Mouse (Mus musculus) thymus, adult 18-20 months (tissue): ENCODE results near the gene Mtus2.
"Not testable (repeated sequence)": the region's sequence is repeated elsewhere in the genome, so short reads cannot be mapped to it uniquely, and the experiment has no call there.

Experiments
- DNase-seq, 2 experiments: peaks; one replicate each; pipeline ENCODE4 v3.0.0; 2022; ENCODE audit warnings: mixed read lengths in 2 of 2

Mtus2 gene

GRCm38 (mm10) chr5:147956821-147957564, at the start of gene Mtus2:
Mtus2 (plus strand) TSS chr5:147957320.
- peak; percentile 5 to 21 for DNase-seq

DNA sequence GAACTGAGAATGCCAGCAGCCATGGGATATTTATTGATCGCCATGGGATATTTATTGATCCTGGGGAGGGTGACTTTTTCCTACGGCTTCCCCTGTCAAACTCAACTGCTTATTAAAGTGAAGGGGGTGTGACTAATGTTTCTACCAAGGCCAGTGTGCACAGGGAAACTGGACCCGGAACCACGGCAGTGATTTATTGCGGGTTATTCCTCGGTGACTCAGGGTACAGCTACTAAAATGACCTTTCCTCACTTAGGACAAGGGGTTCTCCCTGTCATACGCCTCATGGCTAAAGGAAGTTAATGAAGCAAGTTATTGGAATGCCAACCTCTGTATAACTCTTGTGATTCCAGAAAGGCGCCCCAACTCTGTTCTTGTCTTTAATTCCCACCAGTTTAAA, 49.3 kb upstream of the Mtus2 start:
- DNase-seq: no peak

GRCm38 (mm10) chr5:147910807-147911509, 46.2 kb upstream of the Mtus2 start:
- no peak for DNase-seq

- no peak for DNase-seq
Observed at GRCm38 (mm10) chr5:147911744-147912143, 45.4 kb upstream of the Mtus2 start.

GRCm38 (mm10) chr5:147913241-147913842, 43.8 kb upstream of the Mtus2 start:
- DNase-seq: no peak

DNA sequence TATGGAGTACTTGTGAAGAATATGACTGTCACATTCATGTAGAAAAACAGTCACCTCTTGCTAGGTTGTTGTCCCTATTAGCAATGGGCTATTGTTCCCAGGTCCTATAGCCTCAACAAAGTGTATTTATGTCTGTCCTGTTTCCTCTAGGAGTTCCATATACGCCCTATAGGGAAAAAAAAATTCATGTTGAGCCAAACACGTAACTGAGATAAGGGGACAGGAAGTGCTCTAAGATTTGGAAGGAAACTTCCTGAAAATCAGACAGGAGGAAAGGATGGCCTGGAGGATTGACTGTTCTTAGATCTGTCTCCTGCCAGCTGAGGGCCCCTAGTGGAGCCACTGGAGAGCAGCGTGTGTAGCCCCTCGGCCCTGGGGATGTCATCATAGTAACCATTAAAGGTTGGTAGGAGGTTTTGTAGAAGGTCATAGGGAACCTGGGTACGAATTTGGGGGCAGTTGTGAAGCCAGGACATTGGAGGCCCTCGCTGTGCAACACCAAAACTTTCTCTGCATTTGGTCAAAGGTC, 42.0 kb upstream of the Mtus2 start:
- DNase-seq: no peak

DNA sequence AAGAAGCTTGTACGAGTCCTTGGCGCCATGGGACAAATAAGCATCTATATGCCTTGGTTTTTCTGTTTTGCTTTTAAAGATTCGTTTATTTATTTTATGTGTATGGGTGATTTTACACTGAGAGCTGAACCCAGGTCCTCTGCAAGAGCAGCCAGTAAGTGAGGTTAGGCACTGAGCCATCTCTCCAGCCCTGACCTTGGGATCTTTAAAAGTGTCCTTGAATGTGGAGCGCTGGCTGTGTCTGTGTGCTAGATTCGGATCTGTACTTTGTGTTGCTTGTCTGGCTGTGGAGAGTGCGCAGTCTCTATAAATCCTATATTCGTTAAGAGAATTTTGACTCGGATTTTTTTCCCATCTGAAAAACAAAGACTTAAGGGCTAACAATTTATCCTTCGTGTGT, 40.9 kb upstream of the Mtus2 start:
- no peak for DNase-seq

- DNase-seq: no peak
Observed at GRCm38 (mm10) chr5:147918044-147918846, 38.9 kb upstream of the Mtus2 start.

- DNase-seq: no peak
Observed at GRCm38 (mm10) chr5:147924621-147925020, 32.5 kb upstream of the Mtus2 start.

DNA sequence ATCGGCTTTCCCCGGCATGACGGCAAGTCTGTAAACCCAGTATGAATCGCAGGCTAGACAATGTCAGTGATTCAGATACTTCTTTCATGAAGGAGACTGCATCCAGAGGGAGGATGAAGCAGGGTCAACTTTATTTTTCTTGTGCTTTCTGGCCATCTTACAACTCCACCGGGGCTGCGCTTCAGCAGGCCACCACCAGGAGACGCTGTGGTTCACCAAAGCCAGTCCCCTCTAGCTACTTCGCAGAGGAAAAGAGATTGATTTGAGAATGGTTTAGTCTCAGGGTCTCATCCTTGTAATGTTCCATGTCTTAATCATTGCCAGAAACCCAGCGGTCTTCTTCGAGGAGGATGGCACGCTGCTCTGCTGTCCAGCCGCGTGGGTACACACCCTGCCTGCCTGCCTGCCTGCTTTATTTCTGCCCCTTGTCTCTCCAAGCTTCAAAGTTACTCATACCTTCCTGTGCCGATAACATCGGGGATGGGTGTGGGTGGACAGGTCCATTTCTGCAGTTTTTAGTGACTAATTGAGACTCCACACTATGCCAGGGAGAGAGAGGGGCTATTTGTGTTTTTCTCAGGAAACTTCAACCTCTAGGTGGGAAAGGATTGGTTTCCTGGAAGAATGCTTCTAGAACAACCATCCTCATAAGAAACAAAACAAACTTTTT, 31.1 kb upstream of the Mtus2 start:
- no peak for DNase-seq

- DNase-seq: no peak
Observed at GRCm38 (mm10) chr5:147928668-147929497, 28.2 kb upstream of the Mtus2 start.

DNA sequence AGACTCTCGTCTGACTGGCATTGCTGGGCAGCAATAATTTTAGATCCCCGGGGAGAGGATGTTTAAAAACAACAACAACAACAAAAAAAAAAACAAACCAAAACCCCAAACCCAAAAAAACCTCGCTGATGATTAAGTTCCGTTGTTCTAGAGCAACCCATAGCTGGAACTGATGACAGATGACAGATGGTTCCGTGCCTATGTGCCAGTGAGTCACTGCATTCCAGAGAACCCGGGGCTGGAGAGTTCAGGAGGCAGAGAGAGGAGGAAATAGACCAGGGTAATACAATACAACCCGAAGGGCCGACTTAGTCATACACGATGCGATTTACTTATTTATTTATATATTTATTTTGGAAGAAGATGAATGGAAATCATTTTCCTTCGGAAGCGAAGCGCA, 22.0 kb upstream of the Mtus2 start:
- DNase-seq: no peak

- DNase-seq: no peak
Observed at GRCm38 (mm10) chr5:147939226-147939625, 17.9 kb upstream of the Mtus2 start.

- DNase-seq: no peak
Observed at GRCm38 (mm10) chr5:147945000-147945666, 12.0 kb upstream of the Mtus2 start.

DNA sequence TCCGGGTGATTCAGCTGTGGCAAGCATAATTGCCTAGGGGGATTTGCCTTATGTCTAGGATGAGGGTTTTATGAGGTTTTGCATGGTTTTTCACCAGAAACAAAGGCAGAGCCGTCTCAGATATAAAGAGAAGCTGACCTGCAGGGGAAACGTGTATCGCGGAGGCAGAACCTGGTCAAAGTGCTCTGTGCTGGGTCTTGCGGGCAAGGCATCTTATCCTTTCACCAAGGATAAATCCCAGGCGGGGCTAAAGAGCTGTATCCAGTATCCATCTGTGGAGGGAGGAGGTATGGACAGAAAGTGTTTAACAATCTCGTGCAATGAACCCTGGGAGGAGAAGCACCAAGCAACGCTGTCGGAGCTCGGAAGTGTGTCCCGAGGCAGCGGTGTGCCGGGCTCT, 7.2 kb upstream of the Mtus2 start:
- no peak for DNase-seq

DNA sequence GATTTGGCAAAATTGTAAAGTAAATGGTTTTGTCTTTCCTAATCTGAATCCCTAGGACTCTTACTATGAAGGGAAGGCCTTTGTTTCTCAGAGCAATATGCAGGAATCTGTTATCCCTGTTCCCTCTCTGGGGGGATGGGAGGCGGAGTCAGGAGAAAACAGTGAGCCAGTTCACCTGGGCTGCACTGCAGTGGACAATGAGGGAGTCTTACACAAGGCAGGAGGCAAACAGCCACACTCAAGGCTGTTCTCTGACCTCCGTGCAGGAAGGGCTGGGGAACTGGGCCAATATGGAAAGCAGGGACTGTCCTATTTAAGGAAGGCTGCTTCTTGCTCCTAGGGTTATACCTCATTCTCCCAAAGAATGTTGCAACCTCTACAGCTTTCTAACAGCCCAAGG, 5.4 kb upstream of the Mtus2 start:
- no peak for DNase-seq

- DNase-seq: not testable (repeated sequence)
Observed at GRCm38 (mm10) chr5:147953181-147953580, 3.9 kb upstream of the Mtus2 start.

GRCm38 (mm10) chr5:147955671-147956070, 1.4 kb upstream of the Mtus2 start:
- no peak for DNase-seq

GRCm38 (mm10) chr5:147956421-147956820, 699 bp upstream of the Mtus2 start:
- no peak for DNase-seq

DNA sequence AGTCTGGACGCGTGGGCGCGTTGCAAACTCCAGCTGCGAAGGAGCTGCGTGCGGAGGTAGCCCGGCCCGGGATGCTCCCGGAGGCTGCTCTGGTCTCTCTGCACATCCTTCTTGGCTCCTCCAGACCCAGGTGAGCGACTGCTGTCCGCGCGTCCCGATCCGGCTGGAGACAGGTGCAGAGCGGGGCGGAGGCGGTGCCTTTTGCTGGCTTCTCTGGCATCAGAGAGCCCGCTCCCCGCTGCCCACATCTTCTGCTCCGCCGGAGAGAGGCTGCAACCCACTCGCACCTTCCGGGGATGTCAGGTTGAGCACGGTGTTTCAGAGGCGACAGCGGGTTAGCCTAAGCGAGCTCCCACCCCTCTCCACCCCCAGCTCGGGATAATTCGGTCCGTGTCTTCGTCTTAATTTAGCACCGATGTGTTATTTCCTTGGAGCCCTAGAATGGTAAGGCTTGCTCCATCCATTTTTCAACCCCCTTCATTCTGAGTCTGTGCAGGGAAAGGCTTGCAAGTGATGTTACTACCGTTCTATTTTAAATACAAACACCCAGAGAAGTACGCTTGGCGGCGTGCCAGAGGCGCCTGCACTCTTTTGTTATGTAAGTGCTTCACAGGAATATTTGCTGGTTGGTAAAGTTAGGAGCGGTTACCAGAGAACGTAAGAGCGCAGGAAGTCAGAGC, 612 bp downstream of the Mtus2 start:
- DNase-seq: no peak
